In the genomic region with DNA sequence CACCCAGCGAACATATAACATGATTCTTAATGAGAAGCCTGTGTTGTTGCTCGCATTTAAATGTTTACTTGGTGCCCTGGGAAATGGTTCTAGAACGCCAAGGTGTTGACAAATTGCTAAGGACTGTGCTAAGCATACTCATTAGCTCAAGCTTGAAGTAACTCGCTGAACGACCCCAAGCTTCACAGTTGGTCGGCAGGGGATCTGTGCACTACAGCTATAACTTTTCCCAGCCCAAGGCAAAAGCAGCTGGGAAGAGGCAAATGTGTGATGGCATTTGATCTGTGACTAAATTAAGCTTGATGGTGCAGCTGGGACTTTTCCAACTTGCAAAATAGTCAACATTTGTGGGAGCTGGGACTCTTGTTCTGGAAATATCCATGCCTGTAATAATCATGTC, we compare ENCODE assay signal across 34 mouse cellular contexts.
DNase-seq lines count a peak whose midpoint lies in the region; ATAC-seq lines count a peak whose summit lies in the region.
"Had no signal": no experiment of that assay in that cellular context is flagged by ENCODE, and none has a peak within 500 bp of the region (broad histone marks: within the 10 kb centered on the region; RNA-seq: fewer than 3 reads in every experiment).

No protein-coding gene starts in this region.

- no peak overlapping the region for H3K27ac ChIP-seq in embryonic facial prominence, embryonic 14.5 days (replicated peaks; ENCODE audit: low read depth, low read length)
- H3K27ac ChIP-seq in embryonic facial prominence, embryonic 10.5 days (replicated peaks): no peak overlapping the region
- H3K27ac ChIP-seq in hindbrain, embryonic 16.5 days (ENCODE audit: low read depth, low read length): no peak overlapping the region
- no peak overlapping the region for H3K27ac ChIP-seq in hindbrain, embryonic 10.5 days
- H3K27ac ChIP-seq: embryonic facial prominence, embryonic 13.5 days; gastrocnemius, adult 2 months; kidney, embryonic 15.5 days; liver, embryonic 15.5 days; stomach, postnatal 0 days had no signal

- DNase-seq in embryonic facial prominence, embryonic 14.5 days (ENCODE audit: low spot score): peak; percentile 60
- DNase-seq in embryonic facial prominence, embryonic 10.5 days (ENCODE audit: low spot score): no peak
- DNase-seq in hindbrain, embryonic 10.5 days (ENCODE audit: low spot score): no peak
- peak; percentile 20 to 28 for DNase-seq in right cerebral cortex, postnatal 10 days (ENCODE audit: low spot score in 2 of 2)
- DNase-seq in right cerebral cortex, adult 18-20 months: no peak
- DNase-seq in retina, postnatal 1 day: peak; percentile 23
- no peak for DNase-seq in left cerebral cortex, adult 11 months (ENCODE audit: low spot score)
- DNase-seq: adrenal gland, postnatal 10 days; cerebellum, adult 11-12 months; cerebellum, adult 9-11 months; embryo, embryonic 11 days; gastrocnemius, adult 2 months; gastrocnemius, postnatal 36 days; heart, adult 18-20 months; heart, postnatal 36 days; kidney, adult 18-20 months; kidney, postnatal 25 days; left cerebral cortex, postnatal 4 days; liver; lung, embryonic 14.5 days; lung, postnatal 36 days; right cerebral cortex, postnatal 4 days; thymus, adult 18-20 months; thymus, postnatal 25 days had no signal

- WGBS in embryonic facial prominence, embryonic 14.5 days: 43% methylated on average over 6 of the region's 6 CpGs
- 64% methylated on average over 6 of the region's 6 CpGs for WGBS in embryonic facial prominence, embryonic 10.5 days
- 45% methylated on average over 6 of the region's 6 CpGs for WGBS in hindbrain, embryonic 16.5 days
- WGBS in hindbrain, embryonic 10.5 days: 71% methylated on average over 6 of the region's 6 CpGs

- no peak overlapping the region for H3K4me2 ChIP-seq in embryonic facial prominence, embryonic 14.5 days (ENCODE audit: low read depth, low read length)
- no peak overlapping the region for H3K4me2 ChIP-seq in hindbrain, embryonic 16.5 days (ENCODE audit: low read length)
- H3K4me2 ChIP-seq: embryonic facial prominence, embryonic 13.5 days; heart, embryonic 11.5 days; kidney, embryonic 15.5 days; liver, embryonic 15.5 days; lung, embryonic 14.5 days; midbrain, embryonic 11.5 days had no signal

- ATAC-seq in embryonic facial prominence, embryonic 14.5 days (ENCODE audit: low read depth): 0 out of 2 replicates have a peak, but pooled peaks have one; percentile 53
- peak; percentile 78 for ATAC-seq in hindbrain, embryonic 16.5 days
- ATAC-seq: forebrain, embryonic 14.5 days; inflammation-experienced regulatory T-cells, adult 6 months had no signal

- no peaks in the 10 kb centered on the region for H3K36me3 ChIP-seq in embryonic facial prominence, embryonic 14.5 days (ENCODE audit: control insufficient read depth, insufficient read depth, low read length)
- no peaks in the 10 kb centered on the region for H3K36me3 ChIP-seq in embryonic facial prominence, embryonic 10.5 days (replicated peaks)
- no peaks in the 10 kb centered on the region for H3K36me3 ChIP-seq in hindbrain, embryonic 16.5 days (ENCODE audit: control insufficient read depth, insufficient read depth, low read length)
- no peaks in the 10 kb centered on the region for H3K36me3 ChIP-seq in hindbrain, embryonic 10.5 days
- H3K36me3 ChIP-seq: embryonic facial prominence, embryonic 13.5 days; kidney, embryonic 15.5 days; liver, embryonic 15.5 days had no signal

- H3K4me3 ChIP-seq in embryonic facial prominence, embryonic 14.5 days (ENCODE audit: low read depth, low read length): no peak overlapping the region
- H3K4me3 ChIP-seq in embryonic facial prominence, embryonic 10.5 days: no peak overlapping the region
- H3K4me3 ChIP-seq in hindbrain, embryonic 16.5 days (ENCODE audit: low read length): no peak overlapping the region
- H3K4me3 ChIP-seq in hindbrain, embryonic 10.5 days: no peak overlapping the region
- H3K4me3 ChIP-seq: embryonic facial prominence, embryonic 13.5 days; gastrocnemius, adult 2 months; kidney, embryonic 15.5 days; liver, embryonic 15.5 days had no signal

- no peaks in the 10 kb centered on the region for H3K4me1 ChIP-seq in embryonic facial prominence, embryonic 14.5 days (ENCODE audit: control insufficient read depth, insufficient read depth, low read length)
- no peaks in the 10 kb centered on the region for H3K4me1 ChIP-seq in embryonic facial prominence, embryonic 10.5 days
- H3K4me1 ChIP-seq in hindbrain, embryonic 16.5 days (ENCODE audit: control insufficient read depth, insufficient read depth, low read depth, low read length): no peaks in the 10 kb centered on the region
- H3K4me1 ChIP-seq in hindbrain, embryonic 10.5 days (replicated peaks): no peaks in the 10 kb centered on the region
- H3K4me1 ChIP-seq: embryonic facial prominence, embryonic 13.5 days; kidney, embryonic 15.5 days; liver, embryonic 15.5 days had no signal

- H3K27me3 ChIP-seq in embryonic facial prominence, embryonic 14.5 days (replicated peaks; ENCODE audit: control insufficient read depth, insufficient read depth, low read length): no peaks in the 10 kb centered on the region
- H3K27me3 ChIP-seq in embryonic facial prominence, embryonic 10.5 days (replicated peaks; ENCODE audit: low read depth, poor library complexity, severe bottlenecking): no peaks in the 10 kb centered on the region
- no peaks in the 10 kb centered on the region for H3K27me3 ChIP-seq in hindbrain, embryonic 16.5 days (replicated peaks; ENCODE audit: control insufficient read depth, insufficient read depth, low read length)
- H3K27me3 ChIP-seq in hindbrain, embryonic 10.5 days (ENCODE audit: insufficient read depth, poor library complexity, severe bottlenecking): no peaks in the 10 kb centered on the region
- H3K27me3 ChIP-seq: CH12.LX; embryonic facial prominence, embryonic 13.5 days; kidney, embryonic 15.5 days; liver, embryonic 15.5 days had no signal

- no peaks in the 10 kb centered on the region for H3K9me3 ChIP-seq in embryonic facial prominence, embryonic 14.5 days (ENCODE audit: control insufficient read depth, low read length)
- H3K9me3 ChIP-seq in embryonic facial prominence, embryonic 10.5 days: no peaks in the 10 kb centered on the region
- no peaks in the 10 kb centered on the region for H3K9me3 ChIP-seq in hindbrain, embryonic 16.5 days (ENCODE audit: control insufficient read depth, low read length)
- no peaks in the 10 kb centered on the region for H3K9me3 ChIP-seq in hindbrain, embryonic 10.5 days
- H3K9me3 ChIP-seq: embryonic facial prominence, embryonic 13.5 days; kidney, embryonic 15.5 days; liver, embryonic 15.5 days had no signal

- H3K9ac ChIP-seq in embryonic facial prominence, embryonic 14.5 days (ENCODE audit: low read depth, low read length): no peak overlapping the region
- no peak overlapping the region for H3K9ac ChIP-seq in hindbrain, embryonic 16.5 days (ENCODE audit: low read depth, low read length)
- H3K9ac ChIP-seq: embryonic facial prominence, embryonic 13.5 days; kidney, embryonic 15.5 days; liver, embryonic 15.5 days; lung, embryonic 14.5 days had no signal

Comparison
In these comparisons a context has a peak if more than half of its experiments do, and no peak if none do; other contexts are left out.
1. DNase-seq: peak in embryonic facial prominence, embryonic 14.5 days (single experiment), right cerebral cortex, postnatal 10 days (2 of 2) and retina, postnatal 1 day (single experiment); none in embryonic facial prominence, embryonic 10.5 days (single experiment), hindbrain, embryonic 10.5 days (single experiment), right cerebral cortex, adult 18-20 months (single experiment) and left cerebral cortex, adult 11 months (single experiment).